Mouse (Mus musculus) CD4-positive helper T cell, adult 2 months (primary cell): Measurements from ENCODE around the gene Rhot2.
A peak's percentile ranks its signal among the peaks of the same experiment; 100 is the strongest.

Experiments used
- DNase-seq: peaks from one replicate; pipeline ENCODE4 v3.0.0-alpha.2; 2012; ENCODE audit warnings: low read depth, missing footprints, low spot score

Rhot2 gene

GRCm38 (mm10) chr17:25842509-25842908 is 2.1 kb downstream of the Rhot2 start:
- no peak for DNase-seq

- no peak for DNase-seq
Measured at GRCm38 (mm10) chr17:25841117-25841880, 3.4 kb downstream of the Rhot2 start, which contains the start of gene Gm20683. TSS of gene Gm20683 (minus strand) at chr17:25841763.

- DNase-seq: no peak
Measured at GRCm38 (mm10) chr17:25840519-25840918, 4.1 kb downstream of the Rhot2 start.

GRCm38 (mm10) chr17:25839455-25840235 is 5.0 kb downstream of the Rhot2 start:
- DNase-seq: no peak

GRCm38 (mm10) chr17:25838904-25839303 is 5.7 kb downstream of the Rhot2 start:
- DNase-seq: no peak

- DNase-seq: peak; percentile 40
Measured at GRCm38 (mm10) chr17:25837533-25837932, 7.1 kb downstream of the Rhot2 start.

GRCm38 (mm10) chr17:25837076-25837410 is 7.6 kb downstream of the Rhot2 start, which contains the start of gene Rhbdl1:
TSS of gene Rhbdl1 (minus strand) at chr17:25837295.
- peak; percentile 57 for DNase-seq

- DNase-seq: no peak
Measured at GRCm38 (mm10) chr17:25836397-25837075, 8.1 kb downstream of the Rhot2 start.

- no peak for DNase-seq
Measured at GRCm38 (mm10) chr17:25835816-25836215, 8.8 kb downstream of the Rhot2 start.

- DNase-seq: no peak
Measured at GRCm38 (mm10) chr17:25835301-25835700, 9.3 kb downstream of the Rhot2 start.

- no peak for DNase-seq
Measured at GRCm38 (mm10) chr17:25834595-25835222, 9.9 kb downstream of the Rhot2 start.

- DNase-seq: no peak
Measured at GRCm38 (mm10) chr17:25833961-25834594, 10.6 kb downstream of the Rhot2 start.

- DNase-seq: no peak
Measured at GRCm38 (mm10) chr17:25833291-25833663, 11.4 kb downstream of the Rhot2 start, which contains the start of gene Stub1. TSS of gene Stub1 (minus strand) at chr17:25833404.

- peak; percentile 98 for DNase-seq
Measured at GRCm38 (mm10) chr17:25832436-25833290, 12.0 kb downstream of the Rhot2 start.

GRCm38 (mm10) chr17:25831451-25832281 is 13.0 kb downstream of the Rhot2 start:
- DNase-seq: no peak

GRCm38 (mm10) chr17:25830806-25831431 is 13.7 kb downstream of the Rhot2 start:
- DNase-seq: no peak

GRCm38 (mm10) chr17:25830200-25830753 is 14.4 kb downstream of the Rhot2 start:
- no peak for DNase-seq

GRCm38 (mm10) chr17:25829558-25830017 is 15.1 kb downstream of the Rhot2 start:
- no peak for DNase-seq
